Mouse (Mus musculus): ENCODE measurements around the gene Slc27a5.

DNA sequence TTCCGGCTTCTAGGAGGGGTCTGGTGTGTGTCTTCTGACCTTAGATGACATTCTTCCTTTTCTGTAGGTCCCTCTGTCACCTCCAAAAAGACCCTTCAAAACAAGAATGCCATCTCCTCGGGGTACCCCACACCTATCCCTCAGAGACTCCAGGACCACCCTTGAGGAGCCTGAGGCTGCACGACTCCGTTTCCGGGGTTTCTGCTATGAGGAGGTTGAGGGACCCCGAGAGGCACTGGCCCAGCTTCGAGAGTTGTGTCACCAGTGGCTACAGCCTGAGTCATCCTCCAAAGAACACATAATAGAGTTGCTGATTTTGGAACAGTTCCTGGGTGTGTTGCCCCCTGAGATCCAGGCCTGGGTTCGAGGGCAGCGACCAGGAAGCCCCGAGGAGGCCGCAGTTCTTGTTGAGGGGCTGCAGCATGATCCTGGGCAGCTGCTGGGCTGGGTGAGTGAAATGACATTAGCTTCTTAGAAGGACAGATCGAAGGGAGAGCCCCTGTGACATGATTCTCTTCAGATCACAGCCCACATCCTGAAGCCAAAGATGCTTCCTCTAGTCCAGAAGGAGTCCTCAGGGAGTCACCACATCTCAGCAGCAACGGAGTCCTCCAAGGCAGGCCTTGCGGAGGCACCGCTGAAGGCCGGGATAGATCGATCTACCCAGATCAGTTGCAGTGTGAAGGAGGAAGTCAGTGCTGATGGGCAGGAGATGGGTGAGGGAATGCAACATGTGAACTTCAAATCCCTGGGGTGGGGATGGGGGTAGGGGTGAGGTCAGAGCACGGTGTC, 18.9 kb downstream of the Slc27a5 start:
- TF ChIP-seq CTCF (IDR thresholded peaks at IDR 0.05; ENCODE audit: low read depth) (no peak), EP300 (IDR thresholded peaks at IDR 0.05; ENCODE audit: low read depth) (no peak)

Data from heart, postnatal 0 days (tissue).